Mouse (Mus musculus) liver, embryonic 14.5 days (tissue): ENCODE measurements around the gene Prps1.

ENCODE experiments used
- CTCF ChIP-seq: IDR thresholded peaks from 2 replicates; pipeline ENCODE4 v1.5.1; 2016; ENCODE audit warnings: antibody characterized with exemption, low read depth, control low read depth
- EP300 ChIP-seq: IDR thresholded peaks from 2 replicates; pipeline ENCODE4 v1.6.1; 2016; ENCODE audit warnings: antibody characterized with exemption, low read depth

DNA sequence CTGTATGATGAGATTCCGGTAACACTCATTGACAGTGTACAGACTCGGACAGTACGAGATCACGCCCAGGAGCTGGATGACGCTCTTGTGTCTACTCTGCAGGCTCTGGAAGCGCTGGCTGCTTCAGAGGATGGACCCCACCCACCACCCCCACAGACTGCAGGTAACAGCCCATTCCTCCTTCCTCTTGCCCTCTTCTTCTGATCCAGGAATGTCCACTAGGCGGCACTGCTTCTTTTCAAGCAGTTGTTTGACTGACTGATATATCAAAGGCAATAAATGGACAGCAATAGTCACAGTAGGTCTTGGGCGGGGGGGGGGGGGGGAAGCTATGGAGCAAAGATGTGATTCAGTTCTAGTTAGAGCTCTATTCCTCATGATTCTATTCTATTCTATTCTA lies 28.2 kb upstream of the Prps1 start:
- no peak for TF ChIP-seq EP300
- TF ChIP-seq CTCF, result peak; percentile 42; the same call in 1 of the 2 replicates
